ENCODE assay signal across 8 mouse cellular contexts in the genomic region with DNA sequence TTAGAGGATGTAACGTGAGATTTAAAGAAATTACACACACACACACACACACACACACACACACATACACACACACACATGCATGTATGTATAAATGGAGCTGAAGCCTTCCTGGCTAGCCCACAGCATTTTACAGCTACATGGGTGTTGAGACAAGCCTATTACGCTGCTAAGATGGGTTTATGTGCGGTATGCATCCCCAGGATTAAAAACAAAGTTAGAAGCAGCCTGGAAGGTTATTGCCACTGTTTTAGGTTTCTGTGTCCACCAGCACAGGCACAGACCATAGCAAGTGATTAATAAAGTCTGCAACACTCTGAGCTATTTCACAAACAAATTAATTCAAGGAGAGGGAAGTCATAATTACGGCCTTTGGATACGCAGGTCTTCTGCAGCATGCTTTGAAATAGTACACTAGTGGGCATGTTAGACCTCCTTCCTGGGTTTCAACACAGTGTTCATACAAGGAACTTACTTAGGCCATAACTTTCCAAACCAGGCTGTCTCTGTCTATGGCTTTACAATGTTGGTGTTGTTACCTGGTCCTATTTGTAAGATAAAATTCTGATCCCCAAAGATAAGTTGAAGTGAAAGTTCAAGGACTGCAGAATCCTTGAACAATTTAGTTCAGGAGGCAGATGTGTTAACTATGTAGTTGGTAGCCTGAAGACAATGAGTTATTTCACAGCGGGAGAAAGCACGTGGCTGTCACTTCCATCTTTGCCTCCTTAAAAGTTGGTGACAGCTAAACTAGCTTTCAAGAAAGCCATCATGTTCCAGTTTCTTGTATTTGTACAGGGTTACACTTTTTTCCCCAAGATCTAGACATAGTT. TPM values are rescaled to one million over a fixed set of nuclear protein-coding genes. Genes with fewer than 3 reads are reported as not detected.
A peak's percentile ranks its signal among the peaks of the same experiment; 100 is the strongest.
DNase-seq lines count a peak whose midpoint lies in the region; ATAC-seq lines count a peak whose summit lies in the region.

No protein-coding gene starts in this region.

- peak overlapping the region; percentile 95 for H3K9ac ChIP-seq in embryonic facial prominence, embryonic 14.5 days (ENCODE audit: low read depth, low read length)
- H3K9ac ChIP-seq in intestine, embryonic 16.5 days (ENCODE audit: low read depth, low read length), result peak overlapping the region; percentile 96
- peak overlapping the region; percentile 96 for H3K9ac ChIP-seq in neural tube, embryonic 13.5 days

- H3K27ac ChIP-seq in embryonic facial prominence, embryonic 14.5 days (replicated peaks; ENCODE audit: low read depth, low read length), result peak overlapping the region; percentile 97
- peak overlapping the region; percentile 98 for H3K27ac ChIP-seq in intestine, embryonic 16.5 days (ENCODE audit: low read length)
- peak overlapping the region; percentile 95; the same call in 1 of the 2 replicates for H3K27ac ChIP-seq in neural tube, embryonic 13.5 days (replicated peaks)

- 8% methylated on average over 7 of the region's 7 CpGs for WGBS in embryonic facial prominence, embryonic 14.5 days
- WGBS in intestine, embryonic 16.5 days, result 8% methylated on average over 7 of the region's 7 CpGs
- 30% methylated on average over 7 of the region's 7 CpGs for WGBS in neural tube, embryonic 13.5 days

- H3K36me3 ChIP-seq in embryonic facial prominence, embryonic 14.5 days (ENCODE audit: control insufficient read depth, insufficient read depth, low read length), result no peaks in the 10 kb centered on the region
- no peaks in the 10 kb centered on the region for H3K36me3 ChIP-seq in intestine, embryonic 16.5 days (ENCODE audit: control insufficient read depth, insufficient read depth, low read length)
- no peaks in the 10 kb centered on the region for H3K36me3 ChIP-seq in neural tube, embryonic 13.5 days

- peak overlapping the region; percentile 93 for H3K4me3 ChIP-seq in embryonic facial prominence, embryonic 14.5 days (ENCODE audit: low read depth, low read length)
- peak overlapping the region; percentile 81 for H3K4me3 ChIP-seq in intestine, embryonic 16.5 days (ENCODE audit: low read length)
- H3K4me3 ChIP-seq in neural tube, embryonic 13.5 days, result peak overlapping the region; percentile 92

- peak; percentile 9 for DNase-seq in adrenal gland, postnatal 14 days
- DNase-seq in adrenal gland, adult 8-10 months, result no peak
- DNase-seq in 416B (ENCODE audit: low read depth), result peak; percentile 70
- DNase-seq in embryonic facial prominence, embryonic 14.5 days (ENCODE audit: low spot score), result peak; percentile 48
- no peak for DNase-seq in natural killer cell, adult 2 months (ENCODE audit: low spot score in 2 of 2)
- DNase-seq in gastrocnemius, postnatal 4 days (ENCODE audit: low spot score in 2 of 2), result no peak

- H3K4me2 ChIP-seq in embryonic facial prominence, embryonic 14.5 days (ENCODE audit: low read depth, low read length), result peak overlapping the region; percentile 78
- peak overlapping the region; percentile 53 for H3K4me2 ChIP-seq in intestine, embryonic 16.5 days (ENCODE audit: low read depth, low read length)
- H3K4me2 ChIP-seq in neural tube, embryonic 13.5 days, result peak overlapping the region; percentile 72

- ATAC-seq in embryonic facial prominence, embryonic 14.5 days (ENCODE audit: low read depth), result no peak
- no peak for ATAC-seq in intestine, embryonic 16.5 days
- 0 out of 2 replicates have a peak, but pooled peaks have one; percentile 8 for ATAC-seq in neural tube, embryonic 13.5 days (ENCODE audit: low read depth)

- no peaks in the 10 kb centered on the region for H3K27me3 ChIP-seq in embryonic facial prominence, embryonic 14.5 days (replicated peaks; ENCODE audit: control insufficient read depth, insufficient read depth, low read length)
- H3K27me3 ChIP-seq in intestine, embryonic 16.5 days (replicated peaks; ENCODE audit: control insufficient read depth, insufficient read depth, low read length), result no peaks in the 10 kb centered on the region
- no peaks in the 10 kb centered on the region for H3K27me3 ChIP-seq in neural tube, embryonic 13.5 days

- H3K4me1 ChIP-seq in embryonic facial prominence, embryonic 14.5 days (ENCODE audit: control insufficient read depth, insufficient read depth, low read length), result peaks cover 35% of the 10 kb centered on the region
- peaks cover 28% of the 10 kb centered on the region for H3K4me1 ChIP-seq in intestine, embryonic 16.5 days (ENCODE audit: control insufficient read depth, insufficient read depth, low read length)
- peaks cover 50% of the 10 kb centered on the region for H3K4me1 ChIP-seq in neural tube, embryonic 13.5 days (replicated peaks)

- no peaks in the 10 kb centered on the region for H3K9me3 ChIP-seq in embryonic facial prominence, embryonic 14.5 days (ENCODE audit: control insufficient read depth, low read length)
- no peaks in the 10 kb centered on the region for H3K9me3 ChIP-seq in intestine, embryonic 16.5 days (ENCODE audit: control insufficient read depth, low read length)
- H3K9me3 ChIP-seq in neural tube, embryonic 13.5 days, result no peaks in the 10 kb centered on the region

RNA-seq across cellular contexts. Expression of a gene that starts 29.7 kb away (rescaled TPM):
- total RNA-seq in adrenal gland, postnatal 14 days (2021), result 355 and 386 TPM in 2 replicates
- total RNA-seq in adrenal gland, adult 8-10 months (2022), result 1,000 to 10,000 TPM in 1 of 4 experiments, 100 to 1,000 TPM in 3; 518 to 1,002 (median 693) TPM
- polyA plus RNA-seq in embryonic facial prominence, embryonic 14.5 days (2014; fragmentation: Nextera tagmentation; extraction: Ambion mirVana), result 110 and 113 TPM in 2 replicates
- 94.3 and 98.2 TPM in 2 replicates for polyA plus RNA-seq in intestine, embryonic 16.5 days (2015; fragmentation: Nextera tagmentation; extraction: Ambion mirVana)
- polyA plus RNA-seq in neural tube, embryonic 13.5 days (2015; fragmentation: Nextera tagmentation; extraction: Ambion mirVana), result 54.7 and 59.8 TPM in 2 replicates
- 100 to 1,000 TPM; 185 to 190 TPM for total RNA-seq in gastrocnemius, postnatal 4 days (2021)

Comparison
In these comparisons a context has a peak if more than half of its experiments do, and no peak if none do; other contexts are left out.
1. DNase-seq: peak in adrenal gland, postnatal 14 days (single experiment), 416B (single experiment) and embryonic facial prominence, embryonic 14.5 days (single experiment); none in adrenal gland, adult 8-10 months (single experiment), natural killer cell, adult 2 months (0 of 2) and gastrocnemius, postnatal 4 days (0 of 2).
2. Peak in every context shown above with its lines, with median percentiles within 50 percentile points of each other: H3K27ac ChIP-seq, H3K4me2 ChIP-seq, H3K4me3 ChIP-seq and H3K9ac ChIP-seq.